Mouse (Mus musculus) cerebellum, adult 2 months (tissue): ENCODE measurements at regions not wholly inside any gene's neighbourhood (a gene's known extent, or its start where the extent isn't known, plus 50 kb on each side); places are given as distances from the start of the nearest gene placed in this dataset.

Experiments
- CTCF ChIP-seq: fragments of 200-500 bp; IDR thresholded peaks from 2 replicates; pipeline ENCODE4 v1.5.1; 2011; ENCODE audit warnings: low read depth, mild to moderate bottlenecking, control low read depth, low read length, moderate library complexity, borderline replicate concordance; ENCODE audit not compliant: insufficient read depth
- POLR2A ChIP-seq: fragments of 200-500 bp; IDR thresholded peaks from 2 replicates; pipeline ENCODE4 v1.6.1; 2011; ENCODE audit warnings: low read length, control low read depth, borderline replicate concordance; ENCODE audit not compliant: insufficient read depth

- no peak for TF ChIP-seq CTCF
- TF ChIP-seq POLR2A, result no peak
Observed at GRCm38 (mm10) chr13:90799641-90800040, 105.5 kb downstream of the Atp6ap1l start.
